9 mouse cellular contexts compared by ENCODE assay signal in the genomic region with DNA sequence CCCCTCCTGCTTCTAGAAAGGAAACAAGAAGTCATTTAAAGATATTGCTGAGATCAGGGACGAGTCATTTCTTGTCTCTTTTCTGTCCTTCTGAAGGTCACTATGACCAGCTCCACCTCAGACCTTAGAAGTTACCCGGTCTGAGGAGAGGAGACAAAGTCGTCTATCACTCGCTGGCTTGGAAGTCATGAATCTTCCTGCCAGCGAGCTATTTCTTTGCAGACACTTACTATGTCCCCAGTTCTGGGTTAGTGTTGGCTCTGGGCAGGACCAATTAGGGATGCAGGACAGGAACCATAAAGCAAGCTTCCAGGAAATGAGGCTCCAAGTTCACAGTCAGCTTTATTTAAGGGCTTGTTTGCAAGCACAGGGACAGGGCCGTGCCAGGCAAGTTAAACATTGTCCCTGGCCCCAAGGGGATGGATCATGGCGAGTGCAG. TPM values are rescaled to one million over a fixed set of nuclear protein-coding genes. Genes with fewer than 3 reads are reported as not detected.
DNase-seq lines count a peak whose midpoint lies in the region; TF ChIP-seq lines count a peak whose summit lies in the region.
"Had no signal": no experiment of that assay in that cellular context is flagged by ENCODE, and none has a peak within 500 bp of the region (broad histone marks: within the 10 kb centered on the region; RNA-seq: fewer than 3 reads in every experiment).

No protein-coding gene starts in this region.

- H3K27ac ChIP-seq in heart, adult 2 months, result peak overlapping the region; percentile 65
- 0 out of 2 replicates have a peak overlapping the region, but pooled peaks have one; percentile 32 for H3K27ac ChIP-seq in cortical plate, adult 2 months (ENCODE audit: insufficient read depth, low read length)
- peak overlapping the region; percentile 30; the same call in 1 of the 2 replicates for H3K27ac ChIP-seq in limb, embryonic 10.5 days

- no peak for TF ChIP-seq POLR2A in heart, adult 2 months (IDR thresholded peaks at IDR 0.05; ENCODE audit: insufficient read depth, low read depth, low read length)
- TF ChIP-seq POLR2A in cortical plate, adult 2 months (IDR thresholded peaks at IDR 0.05; ENCODE audit: extremely low read depth, insufficient read depth, low read length), result no peak

- H3K27me3 ChIP-seq in heart, adult 2 months (ENCODE audit: control insufficient read depth, insufficient read depth, low read length), result no peaks in the 10 kb centered on the region
- H3K27me3 ChIP-seq in limb, embryonic 10.5 days (ENCODE audit: low read depth, poor library complexity, severe bottlenecking), result no peaks in the 10 kb centered on the region

- H3K9me3 ChIP-seq in limb, embryonic 10.5 days (replicated peaks), result no peaks in the 10 kb centered on the region

- TF ChIP-seq EP300 in heart, adult 2 months (IDR thresholded peaks at IDR 0.05; ENCODE audit: insufficient read depth, low read depth, low read length), result no peak

- peaks cover 6% of the 10 kb centered on the region for H3K36me3 ChIP-seq in heart, adult 2 months (ENCODE audit: control insufficient read depth, insufficient read depth, low read length)
- 0 out of 2 replicates have a peak, but pooled peaks cover 5% of the 10 kb centered on the region for H3K36me3 ChIP-seq in limb, embryonic 10.5 days

- 36% methylated on average over 7 of the region's 7 CpGs for WGBS in heart, adult 2 months
- whole genome bisulfite sequencing in limb, embryonic 10.5 days, result 56% methylated on average over 7 of the region's 7 CpGs

- no peak for DNase-seq in heart, adult 2 months
- DNase-seq in heart, postnatal 10 days, result no peak
- peak; percentile 74 for DNase-seq in kidney, adult 11 months
- no peak for DNase-seq in kidney, postnatal 10 days
- no peak for DNase-seq in limb, embryonic 10.5 days (ENCODE audit: low spot score)
- no peak for DNase-seq in left cerebral cortex, adult 9 months (ENCODE audit: low spot score in 2 of 2)
- DNase-seq in yolk sac, embryonic 10.5 days (ENCODE audit: low spot score), result no peak
- DNase-seq: embryo, embryonic 11 days had no signal

- H3K4me1 ChIP-seq in heart, adult 2 months (ENCODE audit: control insufficient read depth, insufficient read depth, low read length), result peaks cover 42% of the 10 kb centered on the region
- H3K4me1 ChIP-seq in cortical plate, adult 2 months (ENCODE audit: control insufficient read depth, insufficient read depth, low read length), result peaks cover 2% of the 10 kb centered on the region; the same call in 1 of the 2 replicates
- H3K4me1 ChIP-seq in limb, embryonic 10.5 days, result peaks cover 58% of the 10 kb centered on the region

- H3K4me3 ChIP-seq in heart, adult 2 months, result no peak overlapping the region
- H3K4me3 ChIP-seq in cortical plate, adult 2 months (ENCODE audit: insufficient read depth, low read length), result no peak overlapping the region
- H3K4me3 ChIP-seq in limb, embryonic 10.5 days, result no peak overlapping the region

- no peak for TF ChIP-seq CTCF in heart, adult 2 months (IDR thresholded peaks at IDR 0.05)
- TF ChIP-seq CTCF in cortical plate, adult 2 months (IDR thresholded peaks at IDR 0.05; ENCODE audit: extremely low read depth, insufficient read depth, low read length), result no peak

- no peak overlapping the region for H3K9ac ChIP-seq in heart, adult 2 months (ENCODE audit: low read depth, low read length)

- peaks cover 3% of the 10 kb centered on the region for H3K79me2 ChIP-seq in heart, adult 2 months (replicated peaks; ENCODE audit: control insufficient read depth, insufficient read depth, low read length)

- intact Hi-C loops in heart, adult 2 months (cut with DNase I), result no loop called here
- intact Hi-C loops in heart, postnatal 10 days (cut with DNase I), result no loop called here

RNA-seq across cellular contexts. Expression of a gene that starts 27.6 kb away (rescaled TPM):
- 10 to 100 TPM; 50.0 to 50.7 TPM for total RNA-seq in heart, adult 2 months (2021)
- polyA plus RNA-seq in heart, adult 2 months (2012; rRNA removed), result 21.5 and 29.9 TPM in 2 replicates
- 10 to 100 TPM; 81.4 to 93.6 TPM for total RNA-seq in heart, postnatal 10 days (2021)
- polyA plus RNA-seq in cortical plate, adult 2 months (2012; rRNA removed), result 8.0 and 8.1 TPM in 2 replicates
- 6.2 and 10.1 TPM in 2 replicates for polyA plus RNA-seq in limb, embryonic 10.5 days (2016; fragmentation: Nextera tagmentation; extraction: Ambion mirVana)
